Mouse (Mus musculus) cerebellum, postnatal 4 days (tissue): ENCODE results near the gene Myrf.

ENCODE experiments used
- DNase-seq, 2 experiments: peaks; one replicate each; pipeline ENCODE4 v3.0.0; 2022; ENCODE audit warnings: low spot score in 2 of 2, mixed read lengths in 1 of 2

Gene Myrf

GRCm38 (mm10) chr19:10240654-10241305, at the start of gene Myrf:
Myrf (minus strand) TSS chr19:10240748.
- peak; percentile 56 to 77 for DNase-seq

- DNase-seq: no peak
Measured at GRCm38 (mm10) chr19:10289609-10290150, 49.1 kb upstream of the Myrf start.

DNA sequence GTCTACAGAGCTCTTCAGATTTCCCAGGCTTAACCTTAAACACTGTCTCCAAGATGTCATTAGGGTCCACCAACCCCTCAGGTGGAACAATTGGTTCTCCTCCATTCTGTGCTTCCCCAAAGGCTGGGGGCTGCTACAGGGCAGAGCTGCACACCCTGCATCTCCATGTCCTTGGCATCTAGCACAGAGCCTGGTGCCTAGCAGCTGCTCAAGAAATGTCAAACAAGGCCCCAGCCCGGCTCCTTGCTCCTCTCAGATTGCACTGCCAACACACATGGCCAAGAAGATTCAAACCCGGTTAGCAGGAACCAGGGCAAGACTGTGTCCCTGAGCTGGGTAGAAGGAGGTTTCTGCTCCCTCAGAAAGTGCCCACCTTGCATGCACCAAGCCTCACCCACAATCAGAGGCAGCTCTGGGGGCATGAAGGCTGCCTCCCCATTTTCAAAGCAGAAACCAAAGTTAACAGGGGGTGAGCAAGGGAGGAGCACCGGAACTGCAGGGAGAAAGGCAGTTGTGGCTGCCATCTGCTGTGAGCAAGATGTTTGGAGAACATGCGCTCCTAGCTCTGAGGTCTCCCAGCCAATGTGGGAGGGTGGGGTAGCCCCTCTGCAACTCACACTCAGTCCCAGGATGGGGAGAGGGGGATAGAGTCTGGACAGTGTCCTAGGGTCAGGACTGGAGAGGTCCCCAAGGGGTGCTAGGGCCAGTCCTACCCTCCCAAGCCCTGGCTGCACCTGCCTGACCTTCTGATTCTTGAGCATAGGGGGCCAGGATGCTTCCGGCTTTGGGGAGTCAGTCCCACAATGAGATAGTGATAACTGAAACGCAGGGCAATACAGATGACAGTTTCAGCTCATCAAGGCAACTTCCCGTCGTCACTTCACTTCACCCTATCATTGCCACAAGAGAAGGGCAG, 47.8 kb upstream of the Myrf start:
- no peak for DNase-seq

GRCm38 (mm10) chr19:10286458-10286872, 45.9 kb upstream of the Myrf start:
- no peak for DNase-seq

- no peak for DNase-seq
Measured at GRCm38 (mm10) chr19:10280771-10281540, 40.4 kb upstream of the Myrf start.

GRCm38 (mm10) chr19:10279668-10280067, 39.1 kb upstream of the Myrf start:
- no peak for DNase-seq

- no peak for DNase-seq
Measured at GRCm38 (mm10) chr19:10278669-10279324, 38.2 kb upstream of the Myrf start.

GRCm38 (mm10) chr19:10277759-10278158, 37.2 kb upstream of the Myrf start:
- no peak for DNase-seq

GRCm38 (mm10) chr19:10277331-10277730, 36.8 kb upstream of the Myrf start:
- peak in 1 of 2 experiments; percentile 29 for DNase-seq

GRCm38 (mm10) chr19:10276483-10277144, 36.1 kb upstream of the Myrf start:
- DNase-seq: no peak

- DNase-seq: no peak
Measured at GRCm38 (mm10) chr19:10274056-10274455, 33.5 kb upstream of the Myrf start.

DNA sequence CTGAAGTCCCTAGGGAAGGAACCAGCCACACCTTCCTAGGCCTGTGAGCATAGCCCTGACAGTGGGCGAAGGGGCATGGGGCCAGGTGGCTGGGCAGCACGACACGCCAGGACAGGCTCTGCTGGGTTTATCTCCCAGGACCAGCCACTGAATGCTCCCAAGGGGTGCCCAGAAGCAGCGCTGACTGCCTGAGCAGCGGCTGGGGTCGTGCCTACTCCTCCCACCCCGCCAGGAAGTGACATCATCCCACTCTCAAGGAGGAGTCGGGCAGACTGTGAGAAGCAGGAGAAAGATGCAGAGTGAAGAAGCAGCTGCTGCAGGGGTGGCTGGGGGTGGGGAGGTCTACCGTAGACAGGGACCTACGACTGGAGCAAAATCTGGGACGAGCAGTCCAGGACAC, 32.2 kb upstream of the Myrf start:
- no peak for DNase-seq

DNA sequence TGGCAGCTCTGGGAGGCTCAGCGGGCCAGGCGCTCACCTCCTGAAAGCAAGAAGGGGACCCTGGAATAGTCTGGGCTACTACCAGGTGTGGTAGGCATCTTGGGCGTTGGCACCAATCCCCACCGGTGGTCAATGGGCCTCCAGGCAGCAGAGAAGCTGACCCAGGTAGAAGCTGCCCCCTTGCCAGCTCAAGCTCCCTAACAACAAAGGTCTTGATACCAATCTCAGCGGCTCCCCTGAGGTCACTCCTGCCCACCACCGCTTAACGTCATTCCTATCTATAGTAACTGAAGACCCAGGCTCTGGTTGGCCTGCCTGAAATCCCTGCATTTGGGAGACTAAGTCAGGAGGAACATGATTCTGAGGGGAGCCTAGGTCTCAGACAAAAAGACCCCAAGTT, 31.0 kb upstream of the Myrf start:
- no peak for DNase-seq

DNA sequence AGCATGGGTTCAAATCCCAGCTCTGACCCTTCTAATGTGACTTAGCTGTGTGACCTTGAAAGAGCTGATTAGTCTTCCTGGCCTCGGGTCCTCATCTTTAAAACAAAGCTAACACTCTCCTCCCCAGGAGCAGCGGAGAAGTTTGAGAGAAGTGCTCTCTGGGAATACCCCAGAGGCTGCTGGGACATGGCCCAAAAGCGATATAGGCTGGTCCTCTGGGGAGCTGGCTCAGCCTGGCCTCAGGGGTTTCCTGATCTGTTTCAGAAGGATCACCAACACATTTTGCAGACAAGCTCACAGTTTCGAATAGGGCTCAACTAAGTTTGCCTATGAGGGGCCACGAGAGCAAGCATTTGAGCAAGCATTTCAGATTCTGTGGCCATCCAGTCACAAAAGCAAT, 29.8 kb upstream of the Myrf start:
- DNase-seq: no peak

DNA sequence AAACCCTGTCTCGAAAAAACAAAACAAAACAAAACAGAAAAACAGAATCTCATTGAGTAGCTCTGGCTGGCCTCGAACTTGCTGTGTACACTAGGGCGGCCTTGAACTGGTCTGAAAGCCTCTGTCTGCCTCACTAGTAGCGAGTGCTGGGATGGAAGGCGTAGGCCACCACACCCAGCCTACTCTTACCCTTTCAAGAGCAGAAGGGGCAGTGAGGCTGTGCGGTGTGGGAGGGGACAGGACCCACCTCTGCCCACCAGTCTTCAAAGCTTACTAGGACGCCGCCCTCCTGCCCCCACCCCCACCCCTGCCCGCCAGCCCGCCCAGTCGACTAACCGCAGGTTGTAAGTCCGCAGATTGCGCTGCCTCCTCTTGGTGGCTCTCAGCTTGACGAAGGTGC, 28.3 kb upstream of the Myrf start:
- no peak for DNase-seq

DNA sequence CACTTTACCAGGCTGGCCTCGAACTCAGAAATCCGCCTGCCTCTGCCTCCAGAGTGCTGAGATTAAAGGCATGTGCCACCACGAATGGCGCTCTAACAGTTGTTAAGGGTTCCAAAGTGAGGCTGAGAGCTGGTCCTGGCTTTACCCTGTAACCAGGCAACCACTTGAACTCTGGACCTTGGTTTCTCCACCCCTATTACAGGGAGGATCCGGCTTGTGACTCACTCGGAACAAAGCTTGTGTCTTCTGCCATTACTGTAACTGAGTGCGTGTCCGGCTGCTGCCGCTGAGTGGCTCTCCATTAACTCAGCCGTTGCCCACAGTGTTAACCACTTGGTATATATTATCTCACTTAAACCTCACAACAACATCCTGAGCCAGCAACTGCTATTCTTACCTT, 27.4 kb upstream of the Myrf start:
- no peak for DNase-seq

GRCm38 (mm10) chr19:10267057-10267456, 26.5 kb upstream of the Myrf start:
- DNase-seq: no peak

- DNase-seq: peak in 1 of 2 experiments; percentile 74
Measured at GRCm38 (mm10) chr19:10266196-10266850, 25.8 kb upstream of the Myrf start.

- no peak for DNase-seq
Measured at GRCm38 (mm10) chr19:10261369-10261768, 20.8 kb upstream of the Myrf start.

GRCm38 (mm10) chr19:10258279-10259011, 17.9 kb upstream of the Myrf start:
- DNase-seq: peak; percentile 80
